Mouse (Mus musculus) testis, adult 2 months (tissue): ENCODE results near the gene Tprkb.

Experiments
- CTCF ChIP-seq: fragments of 200-500 bp; IDR thresholded peaks from 2 replicates; pipeline ENCODE4 v1.5.1; 2012; ENCODE audit warnings: low read depth, mild to moderate bottlenecking, inconsistent platforms, low read length, moderate library complexity; ENCODE audit not compliant: control insufficient read depth, insufficient read depth, insufficient replicate concordance
- POLR2A ChIP-seq: fragments of 200-500 bp; IDR thresholded peaks from 2 replicates; pipeline ENCODE4 v1.6.1; 2012; ENCODE audit warnings: low read depth, mild to moderate bottlenecking, inconsistent platforms, low read length, moderate library complexity; ENCODE audit not compliant: control insufficient read depth

GRCm38 (mm10) chr6:85908341-85908740 lies 3.3 kb upstream of the Tprkb start:
- TF ChIP-seq CTCF (no peak), POLR2A (no peak)
